Mouse (Mus musculus) brain, embryonic 14.5 days (tissue): Measurements from ENCODE around the gene Enthd1.

Experiments used
- CTCF ChIP-seq: fragments of 200-500 bp; IDR thresholded peaks from 2 replicates; pipeline ENCODE4 v1.5.1; 2012; ENCODE audit warnings: inconsistent platforms, mild to moderate bottlenecking, moderate library complexity, borderline replicate concordance; ENCODE audit not compliant: insufficient read depth, insufficient read length; ENCODE audit errors: extremely low read depth
- POLR2A ChIP-seq: fragments of 200-500 bp; IDR thresholded peaks from 2 replicates; pipeline ENCODE4 v1.6.1; 2012; ENCODE audit warnings: mild to moderate bottlenecking, inconsistent platforms, borderline replicate concordance; ENCODE audit not compliant: poor library complexity, insufficient read depth, insufficient read length, severe bottlenecking; ENCODE audit errors: extremely low read depth

- TF ChIP-seq POLR2A = no peak
- no peak for TF ChIP-seq CTCF
These were observed 5.0 kb downstream of the Enthd1 start for GRCm38 (mm10) chr15:80559978-80560377.
